Mouse (Mus musculus) lung, embryonic 16.5 days (tissue): Measurements from ENCODE around the gene Sp110. TPM values are rescaled to one million over a fixed set of nuclear protein-coding genes. Genes with fewer than 3 reads are reported as not detected.
A peak's percentile ranks its signal among the peaks of the same experiment; 100 is the strongest.
"Not testable (repeated sequence)": the region's sequence is repeated elsewhere in the genome, so short reads cannot be mapped to it uniquely, and the experiment has no call there.

Source experiments
- ATAC-seq: fragments of 200-750 bp; cut with Nextera tagmentation; 2 replicates; pipeline ENCODE4 v1.8.0; 2017; ENCODE audit warnings: low read depth, mild to moderate bottlenecking, moderate library complexity
- H3K27ac ChIP-seq: fragments of 300-500 bp; sonication (generic); 2 replicates; pipeline ENCODE4 v1.5.1; 2014; ENCODE audit warnings: mild to moderate bottlenecking, control low read depth, low read length
- H3K27me3 ChIP-seq: fragments of 300-500 bp; sonication (generic); 2 replicates; pipeline ENCODE4 v1.6.1; 2014; ENCODE audit warnings: low read depth, low read length, mixed read lengths; ENCODE audit not compliant: control insufficient read depth, insufficient read depth
- H3K36me3 ChIP-seq: fragments of 300-500 bp; sonication (generic); 2 replicates; pipeline ENCODE4 v1.6.1; 2014; ENCODE audit warnings: low read length; ENCODE audit not compliant: control insufficient read depth, insufficient read depth
- H3K4me1 ChIP-seq: fragments of 300-500 bp; sonication (generic); replicated peaks from 2 replicates; pipeline ENCODE4 v1.6.1; 2014; ENCODE audit warnings: low read length, mixed read lengths; ENCODE audit not compliant: control insufficient read depth, insufficient read depth
- H3K4me2 ChIP-seq: fragments of 300-500 bp; sonication (generic); 2 replicates; pipeline ENCODE4 v1.6.1; 2014; ENCODE audit warnings: low read depth, low read length, control low read depth
- H3K4me3 ChIP-seq: fragments of 300-500 bp; sonication (generic); 2 replicates; pipeline ENCODE4 v1.5.1; 2014; ENCODE audit warnings: mild to moderate bottlenecking, low read length, control low read depth
- H3K9ac ChIP-seq: fragments of 300-500 bp; sonication (generic); 2 replicates; pipeline ENCODE4 v1.6.1; 2014; ENCODE audit warnings: low read length, control low read depth
- H3K9me3 ChIP-seq: fragments of 300-500 bp; sonication (generic); 2 replicates; pipeline ENCODE4 v1.6.1; 2016; ENCODE audit warnings: low read length; ENCODE audit not compliant: control insufficient read depth
- WGBS: fragments of 180-500 bp; shearing (Covaris S2); extraction: QIAGEN DNeasy Blood & Tissue Kit; methylation state at CpG from one replicate; pipeline ENCODE4 v1.1.7; 2014; 5-methylcytosine and 5-hydroxymethylcytosine counted together
- polyA plus RNA-seq: library from polyadenylated mRNA; unstranded; fragments of >200 nt; fragmentation: Nextera tagmentation; extraction: Ambion mirVana; gene quantifications from 2 replicates; pipeline ENCODE4 v1.2.1, GENCODE M21; 2015

Sp110 gene
- polyA plus RNA-seq, 1 experiment from 2014 or later, result 2.8 TPM

GRCm38 (mm10) chr1:85600794-85601193, 2.2 kb upstream of the Sp110 start:
- 51% methylated on average over 4 of the region's 4 CpGs for WGBS

DNA sequence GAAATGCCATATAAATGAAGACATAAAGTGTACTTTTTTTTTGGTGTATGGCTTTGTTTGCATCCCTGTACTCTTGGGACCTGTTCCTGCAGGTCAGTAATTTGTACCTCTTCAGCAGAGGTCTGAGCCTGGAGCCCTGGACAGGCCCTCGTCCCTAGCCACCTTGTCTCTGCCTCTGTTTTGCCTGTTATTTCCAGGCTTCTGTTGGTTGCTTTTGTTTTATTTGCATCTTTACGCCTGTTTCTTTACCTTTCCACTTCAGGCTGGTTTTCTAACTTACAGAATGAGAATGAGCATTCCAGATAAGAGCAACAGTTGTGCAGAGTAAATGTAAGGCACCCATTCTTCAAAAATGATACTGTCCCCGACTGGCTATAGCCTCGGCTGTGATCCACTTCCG, 1.5 kb upstream of the Sp110 start, which contains the start of gene Sp140:
Gene Sp140 (plus strand): TSS at position 301 of the 400 bp plus-strand sequence.
- no CpG with 5 or more reads among the region's 5 CpGs for WGBS
- not testable (repeated sequence) for H3K4me1 ChIP-seq, H3K27me3 ChIP-seq, H3K4me3 ChIP-seq, H3K9me3 ChIP-seq, H3K9ac ChIP-seq, ATAC-seq, H3K27ac ChIP-seq, H3K36me3 ChIP-seq
- 0 out of 2 replicates have a peak within 1 kb of the TSS, but pooled peaks have one; percentile 21 for H3K4me2 ChIP-seq

More at GRCm38 (mm10) chr1:85600794-85601193, 2.2 kb upstream of the Sp110 start:
- H3K27me3 ChIP-seq, H3K9ac ChIP-seq, H3K9me3 ChIP-seq, H3K4me1 ChIP-seq, H3K4me3 ChIP-seq, H3K27ac ChIP-seq, ATAC-seq, H3K36me3 ChIP-seq: not testable (repeated sequence)
- 0 out of 2 replicates have a peak overlapping the region, but pooled peaks have one; percentile 21 for H3K4me2 ChIP-seq

GRCm38 (mm10) chr1:85592526-85592925, 6.1 kb downstream of the Sp110 start:
- ATAC-seq, H3K9me3 ChIP-seq, H3K27ac ChIP-seq, H3K36me3 ChIP-seq, H3K4me3 ChIP-seq, H3K9ac ChIP-seq, H3K4me2 ChIP-seq, H3K27me3 ChIP-seq, H3K4me1 ChIP-seq: not testable (repeated sequence)
- 74% methylated on average over 8 of the region's 8 CpGs for WGBS

- H3K4me2 ChIP-seq, H3K27ac ChIP-seq, H3K27me3 ChIP-seq, H3K36me3 ChIP-seq, H3K9me3 ChIP-seq, ATAC-seq, H3K4me3 ChIP-seq, H3K4me1 ChIP-seq, H3K9ac ChIP-seq: not testable (repeated sequence)
- 71% methylated on average over 1 of the region's 2 CpGs for WGBS
Observed at GRCm38 (mm10) chr1:85588697-85589096, 9.9 kb downstream of the Sp110 start.

DNA sequence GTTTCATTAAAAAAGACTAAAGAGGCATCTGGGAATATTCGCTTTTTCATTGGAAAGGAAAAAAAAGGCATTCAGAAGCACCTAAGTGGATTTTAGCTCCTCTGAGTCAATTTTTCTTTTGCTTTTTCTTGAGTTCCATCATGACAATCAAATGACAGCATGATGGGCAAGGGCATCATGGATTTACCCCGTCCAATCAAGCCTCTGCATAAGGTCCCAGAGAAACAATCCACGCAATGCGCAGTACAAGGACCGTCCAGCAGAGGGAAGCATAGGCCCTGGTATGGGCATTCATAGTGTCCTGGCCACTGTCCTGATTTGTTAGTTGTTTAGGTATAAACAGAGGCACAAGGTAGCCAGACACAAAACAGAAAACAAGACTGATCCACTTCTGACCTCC, 17.1 kb downstream of the Sp110 start:
- H3K9ac ChIP-seq, H3K4me2 ChIP-seq, H3K9me3 ChIP-seq, H3K4me3 ChIP-seq, H3K27me3 ChIP-seq, H3K27ac ChIP-seq, H3K36me3 ChIP-seq, ATAC-seq, H3K4me1 ChIP-seq: not testable (repeated sequence)
- 34% methylated on average over 5 of the region's 5 CpGs for WGBS

GRCm38 (mm10) chr1:85580578-85580977, 18.0 kb downstream of the Sp110 start:
- H3K9me3 ChIP-seq, H3K4me2 ChIP-seq, H3K4me3 ChIP-seq, H3K9ac ChIP-seq, H3K36me3 ChIP-seq, H3K4me1 ChIP-seq, H3K27ac ChIP-seq, ATAC-seq, H3K27me3 ChIP-seq: not testable (repeated sequence)
- WGBS, result 60% methylated on average over 3 of the region's 3 CpGs

DNA sequence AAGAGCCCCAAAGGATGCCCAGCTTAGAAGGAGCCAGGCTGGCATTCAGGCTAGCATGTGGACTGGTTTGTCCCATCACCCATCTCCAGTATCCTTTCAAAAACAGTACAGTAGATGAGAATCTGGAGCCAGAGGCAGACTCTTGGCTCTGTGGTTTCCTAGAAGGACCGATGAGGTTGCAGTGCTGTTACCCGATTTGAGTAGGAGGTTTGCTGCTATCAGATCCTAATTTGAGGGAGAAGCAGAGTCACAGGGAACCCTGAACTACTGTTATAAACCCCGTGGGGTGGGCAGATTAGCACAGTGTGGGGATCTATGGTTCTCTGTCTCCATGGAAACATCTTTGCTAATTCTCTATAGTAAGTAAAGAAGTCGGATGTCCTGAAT, 18.5 kb downstream of the Sp110 start:
- H3K27me3 ChIP-seq, H3K9ac ChIP-seq, H3K4me1 ChIP-seq, H3K4me2 ChIP-seq, H3K9me3 ChIP-seq, H3K36me3 ChIP-seq, H3K27ac ChIP-seq, H3K4me3 ChIP-seq: not testable (repeated sequence)
- 79% methylated on average over 2 of the region's 4 CpGs for WGBS
- 0 out of 2 replicates have a peak, but pooled peaks have one; percentile 34 for ATAC-seq

DNA sequence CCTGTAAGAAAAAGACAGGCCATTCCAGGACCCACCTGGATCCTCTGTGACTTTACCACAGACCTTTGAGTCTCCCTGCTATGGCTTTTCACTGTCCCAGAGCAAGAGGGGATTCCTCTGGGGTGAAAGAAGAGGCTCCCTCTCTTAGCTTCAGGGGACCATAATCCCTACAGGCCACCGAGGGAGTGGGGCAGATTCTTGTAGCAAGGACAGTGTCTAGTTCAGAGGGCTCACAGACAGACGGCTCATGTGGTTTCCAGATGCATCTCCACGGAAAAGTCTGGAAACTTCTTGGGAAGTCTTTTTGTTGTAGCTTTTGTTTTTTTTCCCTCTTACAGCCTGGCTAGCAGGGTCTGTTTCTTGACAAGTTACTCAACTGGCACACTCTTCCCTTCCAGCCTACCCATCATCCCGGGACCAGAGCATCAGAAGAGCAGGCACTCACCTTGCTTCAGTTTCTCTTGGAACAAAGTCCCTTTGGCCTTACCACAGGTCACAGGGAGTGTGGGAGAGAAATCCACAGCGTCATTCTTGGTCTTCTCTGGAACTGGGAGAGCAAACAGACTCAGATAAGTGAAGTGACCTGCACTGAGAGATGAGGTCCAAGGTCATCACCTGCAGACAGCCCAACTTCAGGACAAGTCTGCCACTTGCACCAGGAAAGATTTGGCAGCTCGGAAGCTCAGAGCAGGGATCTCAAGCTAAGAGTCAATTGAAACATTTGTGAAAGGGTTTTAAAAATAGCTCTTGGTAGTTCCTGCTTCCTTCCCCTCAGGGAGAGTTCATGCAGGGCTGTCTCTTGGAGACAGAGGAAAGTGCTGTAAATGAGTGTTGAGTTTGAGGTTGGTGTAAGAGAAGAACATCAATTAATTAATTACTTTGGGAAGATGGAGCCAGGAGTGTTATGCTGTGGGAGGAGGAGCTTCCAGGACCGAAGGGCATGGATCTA, 19.1 kb downstream of the Sp110 start:
- H3K36me3 ChIP-seq, H3K4me2 ChIP-seq, ATAC-seq, H3K27ac ChIP-seq, H3K9ac ChIP-seq, H3K4me3 ChIP-seq, H3K4me1 ChIP-seq, H3K9me3 ChIP-seq, H3K27me3 ChIP-seq: not testable (repeated sequence)
- WGBS, result 55% methylated on average over 6 of the region's 7 CpGs

DNA sequence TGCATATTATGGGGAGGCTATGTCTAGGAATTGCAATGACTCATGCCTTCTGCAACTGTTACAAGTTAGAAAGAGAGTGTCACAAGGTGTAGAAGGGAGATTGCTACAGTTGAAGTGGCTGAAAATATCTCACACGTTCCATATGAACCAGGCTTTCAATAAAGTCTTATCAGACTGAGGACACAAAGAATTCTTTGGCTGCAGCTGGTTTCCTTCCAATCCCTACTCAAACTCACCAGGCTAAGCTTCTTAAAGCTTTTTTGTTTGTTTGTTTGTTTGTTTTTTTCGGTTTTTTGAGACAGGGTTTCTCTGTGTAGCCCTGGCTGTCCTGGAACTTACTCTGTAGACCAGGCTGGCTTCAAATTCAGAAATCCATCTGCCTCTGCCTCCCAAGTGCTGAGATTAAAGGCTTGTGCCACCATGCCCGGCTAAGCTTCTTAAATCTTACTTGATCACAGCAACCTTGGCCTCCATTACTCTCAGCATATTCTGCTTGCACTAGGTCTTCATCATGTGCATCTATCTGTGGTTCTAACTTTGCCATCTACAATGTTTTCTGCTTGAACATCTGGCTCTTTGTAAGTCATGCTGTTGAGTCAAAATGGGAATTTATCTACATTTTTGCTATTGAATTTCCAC, 20.1 kb downstream of the Sp110 start:
- not testable (repeated sequence) for H3K9me3 ChIP-seq, H3K4me1 ChIP-seq, ATAC-seq, H3K4me2 ChIP-seq, H3K9ac ChIP-seq, H3K36me3 ChIP-seq, H3K27me3 ChIP-seq, H3K4me3 ChIP-seq, H3K27ac ChIP-seq
- WGBS, result 41% methylated on average over 3 of the region's 3 CpGs
